Mouse (Mus musculus) MEL (cell line): Measurements from ENCODE around the gene Hba-x. TPM values are rescaled to one million over a fixed set of nuclear protein-coding genes. Genes with fewer than 3 reads are reported as not detected.

Source experiments
- DNase-seq: peaks from one replicate; pipeline ENCODE4 v3.0.0; 2011; ENCODE audit warnings: low read depth, low spot score
- H3K27ac ChIP-seq: 2 replicates; pipeline ENCODE4 v1.5.1; 2012; ENCODE audit warnings: low read depth, mild to moderate bottlenecking, control low read depth, low read length, moderate library complexity; ENCODE audit not compliant: control insufficient read depth
- H3K27me3 ChIP-seq, 2 experiments: fragments of 150-350 bp in 1 of 2; sonication (generic) in 1 of 2; 2 replicates each; pipeline ENCODE4 v1.6.1; 2012; ENCODE audit warnings: low read length in 2 of 2, mild to moderate bottlenecking in 2 of 2, improper control_type of control experiment in 1 of 2, moderate library complexity in 1 of 2; ENCODE audit not compliant: insufficient read depth in 2 of 2, control insufficient read depth in 1 of 2
- H3K36me3 ChIP-seq, 2 experiments: 2 replicates each; pipeline ENCODE4 v1.6.1; 2012 to 2014; ENCODE audit warnings: low read length in 2 of 2, improper control_type of control experiment in 1 of 2, inconsistent platforms in 1 of 2, mild to moderate bottlenecking in 1 of 2; ENCODE audit not compliant: insufficient read depth in 2 of 2, control insufficient read depth in 1 of 2
- H3K4me1 ChIP-seq, 2 experiments: fragments of 150-350 bp in 1 of 2; sonication (generic) in 1 of 2; 2 replicates each; pipeline ENCODE4 v1.6.1; 2012; ENCODE audit warnings: low read length in 2 of 2, improper control_type of control experiment in 1 of 2, mild to moderate bottlenecking in 1 of 2; ENCODE audit not compliant: insufficient read depth in 2 of 2, control insufficient read depth in 1 of 2
- H3K4me3 ChIP-seq, 2 experiments: fragments of 150-350 bp in 1 of 2; sonication (generic) in 1 of 2; 2 replicates each; pipeline ENCODE4 v1.5.1; 2012; ENCODE audit warnings: low read depth in 2 of 2, low read length in 2 of 2, mild to moderate bottlenecking in 2 of 2, moderate library complexity in 2 of 2, control low read depth in 1 of 2, improper control_type of control experiment in 1 of 2; ENCODE audit not compliant: control insufficient read depth in 1 of 2, insufficient read depth in 1 of 2
- H3K79me2 ChIP-seq: 2 replicates; pipeline ENCODE4 v1.6.1; 2012; ENCODE audit warnings: mild to moderate bottlenecking, low read length, moderate library complexity; ENCODE audit not compliant: control insufficient read depth, poor library complexity, insufficient read depth
- H3K9ac ChIP-seq: 2 replicates; pipeline ENCODE4 v1.6.1; 2012; ENCODE audit warnings: low read depth, mild to moderate bottlenecking, control low read depth, low read length, moderate library complexity; ENCODE audit not compliant: control insufficient read depth, poor library complexity, severe bottlenecking
- H3K9me3 ChIP-seq: fragments of 150-350 bp; sonication (generic); replicated peaks from 2 replicates; pipeline ENCODE4 v1.6.1; 2012; ENCODE audit warnings: mild to moderate bottlenecking, low read length, improper control_type of control experiment, moderate library complexity; ENCODE audit not compliant: insufficient read depth
- BHLHE40 ChIP-seq: IDR thresholded peaks from 2 replicates; pipeline ENCODE4 v1.6.1; 2012; ENCODE audit warnings: low read depth, mild to moderate bottlenecking, inconsistent platforms, low read length, improper control_type of control experiment, borderline replicate concordance
- CHD1 ChIP-seq: IDR thresholded peaks from 2 replicates; pipeline ENCODE4 v1.6.1; 2012; ENCODE audit warnings: low read depth, mild to moderate bottlenecking, inconsistent platforms, low read length, improper control_type of control experiment
- CTCF ChIP-seq, 3 experiments: IDR thresholded peaks in 2 of 3; conservative IDR thresholded peaks in 1 of 3; 2 replicates each; pipeline ENCODE4 v1.5.1; 2011 to 2012; ENCODE audit warnings: low read length in 3 of 3, low read depth in 2 of 3, mild to moderate bottlenecking in 2 of 3, improper control_type of control experiment in 1 of 3, inconsistent platforms in 1 of 3, mixed read lengths in 1 of 3, moderate library complexity in 1 of 3; ENCODE audit not compliant: control insufficient read depth in 1 of 3, insufficient read depth in 1 of 3, poor library complexity in 1 of 3, severe bottlenecking in 1 of 3
- E2F4 ChIP-seq: IDR thresholded peaks from 2 replicates; pipeline ENCODE4 v1.6.1; 2011; ENCODE audit warnings: low read depth, low read length, improper control_type of control experiment, borderline replicate concordance
- GABPA ChIP-seq: IDR thresholded peaks from 2 replicates; pipeline ENCODE4 v1.6.1; 2012; ENCODE audit warnings: low read depth, mild to moderate bottlenecking, inconsistent platforms, low read length, improper control_type of control experiment, moderate library complexity
- JUND ChIP-seq: IDR thresholded peaks from 2 replicates; pipeline ENCODE4 v1.6.1; 2011; ENCODE audit warnings: low read depth, mild to moderate bottlenecking, improper control_type of control experiment, low read length
- MAX ChIP-seq: IDR thresholded peaks from 2 replicates; pipeline ENCODE4 v1.6.1; 2011; ENCODE audit warnings: low read length, improper control_type of control experiment
- MXI1 ChIP-seq: IDR thresholded peaks from 2 replicates; pipeline ENCODE4 v1.6.1; 2011; ENCODE audit warnings: mild to moderate bottlenecking, low read depth, low read length, improper control_type of control experiment
- POLR2A ChIP-seq, 2 experiments: IDR thresholded peaks; 2 replicates each; pipeline ENCODE4 v1.6.1; 2011 to 2012; ENCODE audit warnings: low read length in 2 of 2, mild to moderate bottlenecking in 2 of 2, control low read depth in 1 of 2, improper control_type of control experiment in 1 of 2, low read depth in 1 of 2, moderate library complexity in 1 of 2; ENCODE audit not compliant: control insufficient read depth in 1 of 2, insufficient read depth in 1 of 2, poor library complexity in 1 of 2
- POLR2AphosphoS5 ChIP-seq: IDR thresholded peaks from 2 replicates; pipeline ENCODE4 v1.6.1; 2012; ENCODE audit warnings: low read depth, borderline replicate concordance, mild to moderate bottlenecking, inconsistent platforms, low read length, moderate library complexity, mixed read lengths
- RCOR1 ChIP-seq: IDR thresholded peaks from 2 replicates; pipeline ENCODE4 v1.6.1; 2012; ENCODE audit warnings: low read depth, mild to moderate bottlenecking, inconsistent platforms, low read length, improper control_type of control experiment
- SIN3A ChIP-seq: IDR thresholded peaks from 2 replicates; pipeline ENCODE4 v1.6.1; 2012; ENCODE audit warnings: low read length, improper control_type of control experiment, inconsistent platforms
- TBP ChIP-seq: IDR thresholded peaks from 2 replicates; pipeline ENCODE4 v1.8.0; 2011; ENCODE audit warnings: low read depth, low read length, improper control_type of control experiment
- UBTF ChIP-seq: IDR thresholded peaks from 2 replicates; pipeline ENCODE4 v1.6.1; 2012; ENCODE audit warnings: low read depth, mild to moderate bottlenecking, inconsistent platforms, low read length, improper control_type of control experiment, moderate library complexity, borderline replicate concordance; ENCODE audit not compliant: insufficient read depth
- USF1 ChIP-seq: IDR thresholded peaks from 2 replicates; pipeline ENCODE4 v1.6.1; 2014; ENCODE audit warnings: low read depth, mild to moderate bottlenecking, inconsistent platforms, low read length, improper control_type of control experiment, moderate library complexity
- ZC3H11A ChIP-seq: IDR thresholded peaks from 2 replicates; pipeline ENCODE4 v1.6.1; 2012; ENCODE audit warnings: low read depth, mild to moderate bottlenecking, inconsistent platforms, low read length, improper control_type of control experiment
- ZMIZ1 ChIP-seq: IDR thresholded peaks from 2 replicates; pipeline ENCODE4 v1.6.1; 2012; ENCODE audit warnings: low read depth, mild to moderate bottlenecking, inconsistent platforms, low read length, improper control_type of control experiment, moderate library complexity
- ZNF384 ChIP-seq: IDR thresholded peaks from 2 replicates; pipeline ENCODE4 v1.6.1; 2012; ENCODE audit warnings: low read depth, mild to moderate bottlenecking, inconsistent platforms, low read length, improper control_type of control experiment
- polyA plus RNA-seq, 2 experiments: library from polyadenylated mRNA; stranded (reverse) in 1 of 2; unstranded in 1 of 2; fragments of >175 nt in 1 of 2; fragments of >200 nt in 1 of 2; gene quantifications; 2 replicates each; pipeline versions ENCODE4 v1.2.1 to v1.2.4; 2012; ENCODE audit warnings: low replicate concordance in 2 of 2, low read depth in 1 of 2; ENCODE audit not compliant: insufficient read length in 2 of 2, insufficient read depth in 1 of 2, missing spikeins in 1 of 2
- total RNA-seq: library from RNA; depleted of rRNA; stranded (reverse); fragments of 300-350 nt; gene quantifications from 2 replicates; pipeline ENCODE4 v1.2.3, GENCODE M21; 2012

Gene Hba-x
- total and polyA plus RNA-seq, 3 experiments: 0.13 TPM; not detected in 2

DNA sequence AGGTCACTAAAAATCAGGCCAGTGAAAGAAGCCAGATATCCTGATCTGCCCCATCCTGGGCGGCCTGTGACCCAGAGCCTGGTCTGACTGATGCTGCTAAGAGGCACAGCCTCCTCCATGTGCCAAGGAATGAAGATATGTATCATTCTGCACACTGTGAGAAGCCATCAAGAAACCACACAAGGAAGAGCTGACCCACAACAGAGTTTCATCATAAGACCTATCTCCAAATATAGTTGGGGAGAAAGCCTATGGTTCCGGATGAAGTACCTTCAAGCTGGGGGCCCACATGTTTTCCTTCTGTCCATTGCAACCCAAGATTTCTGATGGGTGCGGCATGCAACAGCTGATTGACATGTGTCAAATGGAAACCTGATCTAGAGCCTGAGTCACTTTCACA lies 39.8 kb downstream of the Hba-x start:
- Histone ChIP-seq H3K79me2 (no peaks in the 10 kb centered on the region), H3K4me1 (peaks cover 0 to 3% of the 10 kb centered on the region in 2 experiments; a peak in 2 of 4 replicates)
- DNase-seq: no peak
- TF ChIP-seq GABPA (no peak), TBP (no peak), ZC3H11A (no peak), JUND (no peak), ZMIZ1 (no peak), UBTF (no peak), BHLHE40 (no peak), POLR2AphosphoS5 (no peak), RCOR1 (no peak), SIN3A (no peak), MAX (no peak), USF1 (no peak), CTCF (IDR thresholded peaks at IDR 0.05 in 2 of 3, conservative IDR thresholded peaks at IDR 0.05 in 1 of 3; ENCODE audit: control insufficient read depth in 1 of 3, insufficient read depth in 1 of 3, low read depth in 2 of 3, low read length in 3 of 3, poor library complexity in 1 of 3, severe bottlenecking in 1 of 3) (no peak), CHD1 (no peak), ZNF384 (no peak), E2F4 (no peak)
- TF ChIP-seq, all 39 proteins: peak for 0
- Histone ChIP-seq H3K27me3 (peaks cover 0 to 13% of the 10 kb centered on the region in 2 experiments; a peak in 3 of 4 replicates), H3K4me3 (no peak overlapping the region), H3K9ac (no peak overlapping the region), H3K27ac (no peak overlapping the region), H3K9me3 (no peaks in the 10 kb centered on the region), H3K36me3 (no peaks in the 10 kb centered on the region; a peak in 1 of 4 replicates)

- Histone ChIP-seq H3K9ac (0 out of 2 replicates have a peak overlapping the region, but pooled peaks have one; percentile 1), H3K27me3 (peaks cover 0 to 10% of the 10 kb centered on the region in 2 experiments; a peak in 3 of 4 replicates), H3K4me3 (no peak overlapping the region; a peak in 1 of 4 replicates)
Measured at GRCm38 (mm10) chr11:32320507-32321195, 44.5 kb downstream of the Hba-x start.

More at GRCm38 (mm10) chr11:32320507-32321195, 44.5 kb downstream of the Hba-x start:
- no peaks in the 10 kb centered on the region for H3K9me3 ChIP-seq
- H3K27ac ChIP-seq: no peak overlapping the region
- peaks cover 0 to 4% of the 10 kb centered on the region in 2 experiments; a peak in 2 of 4 replicates for H3K4me1 ChIP-seq
- no peak for DNase-seq
- TF ChIP-seq MXI1 (no peak), POLR2A (IDR thresholded peaks at IDR 0.05; ENCODE audit: control insufficient read depth in 1 of 2, insufficient read depth in 1 of 2, low read depth in 1 of 2, low read length in 2 of 2, poor library complexity in 1 of 2) (0 out of 4 replicates have a peak, but pooled peaks of 1 of the 2 experiments have one; percentile 31)
- H3K79me2 ChIP-seq: no peaks in the 10 kb centered on the region
- no peaks in the 10 kb centered on the region; a peak in 1 of 4 replicates for H3K36me3 ChIP-seq
